Comparison of ENCODE assay signal across 8 mouse cellular contexts in the genomic region with DNA sequence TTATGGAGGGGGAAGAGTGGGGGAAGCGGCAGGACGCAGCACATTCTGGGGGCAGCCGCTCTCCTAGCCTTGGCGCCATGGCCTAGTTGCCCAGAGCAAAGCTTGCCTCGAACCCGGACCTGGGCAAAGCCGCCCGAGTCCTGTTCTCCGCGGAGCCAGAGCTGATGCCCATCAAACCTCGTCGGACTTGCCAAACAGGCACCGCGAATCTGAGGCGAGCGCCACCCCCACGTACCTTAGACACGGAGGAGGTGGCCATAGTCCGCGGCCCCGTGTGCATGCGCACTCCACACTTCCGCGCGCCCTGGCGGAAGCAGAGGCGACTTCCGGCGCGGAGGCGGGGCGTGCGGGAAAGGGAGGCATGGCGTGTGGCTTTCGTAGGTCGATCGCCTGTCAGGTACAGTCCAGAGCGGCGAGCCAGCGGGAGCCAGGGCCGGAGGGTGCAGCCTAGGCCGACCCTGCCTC. TPM values are rescaled to one million over a fixed set of nuclear protein-coding genes. Genes with fewer than 3 reads are reported as not detected.
DNase-seq lines count a peak whose midpoint lies in the region; ATAC-seq and TF ChIP-seq lines count a peak whose summit lies in the region.

Orc3 (minus strand) TSS at position 315 of the 465 bp plus-strand sequence.
Rars2 (plus strand) TSS at position 328 of the 465 bp plus-strand sequence.

- H3K9me3 ChIP-seq in embryonic facial prominence, embryonic 13.5 days = no peaks in the 10 kb centered on the region
- H3K9me3 ChIP-seq in limb, embryonic 13.5 days = no peaks in the 10 kb centered on the region
- H3K9me3 ChIP-seq in midbrain, embryonic 16.5 days (replicated peaks; ENCODE audit: control insufficient read depth, low read length, poor library complexity, severe bottlenecking) = no peaks in the 10 kb centered on the region

- H3K36me3 ChIP-seq in embryonic facial prominence, embryonic 13.5 days = peaks cover 7% of the 10 kb centered on the region
- H3K36me3 ChIP-seq in heart, adult 2 months (ENCODE audit: control insufficient read depth, insufficient read depth, low read length) = peaks cover 5% of the 10 kb centered on the region; the same call in 1 of the 2 replicates
- peaks cover 5% of the 10 kb centered on the region for H3K36me3 ChIP-seq in limb, embryonic 13.5 days
- peaks cover 2% of the 10 kb centered on the region for H3K36me3 ChIP-seq in midbrain, embryonic 16.5 days (ENCODE audit: control insufficient read depth, insufficient read depth, low read length)

- 0 out of 2 replicates have a peak, but pooled peaks have one; percentile 21 for TF ChIP-seq EP300 in heart, adult 2 months (IDR thresholded peaks at IDR 0.05; ENCODE audit: insufficient read depth, low read depth, low read length)

- peak; percentile 98 for ATAC-seq in embryonic facial prominence, embryonic 13.5 days (ENCODE audit: insufficient number of reproducible peaks, insufficient read depth, low FRiP score, low TSS enrichment, low read depth)
- ATAC-seq in limb, embryonic 13.5 days (ENCODE audit: low FRiP score, low read depth) = peak; percentile 98
- ATAC-seq in midbrain, embryonic 16.5 days = peak; percentile 99

- peak within 1 kb of the TSS; percentile 89 for H3K9ac ChIP-seq in embryonic facial prominence, embryonic 13.5 days
- H3K9ac ChIP-seq in heart, adult 2 months (ENCODE audit: low read depth, low read length) = peak within 1 kb of the TSS; percentile 93
- peak within 1 kb of the TSS; percentile 86 for H3K9ac ChIP-seq in limb, embryonic 13.5 days
- H3K9ac ChIP-seq in midbrain, embryonic 16.5 days (ENCODE audit: low read depth, low read length) = peak within 1 kb of the TSS; percentile 70

- peak; percentile 81 for TF ChIP-seq POLR2A in heart, adult 2 months (IDR thresholded peaks at IDR 0.05; ENCODE audit: insufficient read depth, low read depth, low read length)

- intact Hi-C loops in heart, adult 2 months (cut with DNase I) = loop anchor here (2.0 to 5.0 kb wide), 4 partner anchors 37 to 263 kb away; partner anchors contain the start of genes Akirin2 and Slc35a1

- H3K4me2 ChIP-seq in embryonic facial prominence, embryonic 13.5 days = peak within 1 kb of the TSS; percentile 72
- peak within 1 kb of the TSS; percentile 92 for H3K4me2 ChIP-seq in limb, embryonic 13.5 days (replicated peaks)
- H3K4me2 ChIP-seq in midbrain, embryonic 16.5 days (ENCODE audit: low read length) = peak within 1 kb of the TSS; percentile 98

- peak within 1 kb of the TSS; percentile 94 for H3K27ac ChIP-seq in embryonic facial prominence, embryonic 13.5 days
- H3K27ac ChIP-seq in heart, adult 2 months = peak within 1 kb of the TSS; percentile 82
- peak within 1 kb of the TSS; percentile 89 for H3K27ac ChIP-seq in limb, embryonic 13.5 days
- H3K27ac ChIP-seq in midbrain, embryonic 16.5 days (ENCODE audit: low read length) = peak within 1 kb of the TSS; percentile 84

- H3K27me3 ChIP-seq in embryonic facial prominence, embryonic 13.5 days = no peaks in the 10 kb centered on the region
- no peaks in the 10 kb centered on the region for H3K27me3 ChIP-seq in heart, adult 2 months (ENCODE audit: control insufficient read depth, insufficient read depth, low read length)
- H3K27me3 ChIP-seq in limb, embryonic 13.5 days = no peaks in the 10 kb centered on the region
- no peaks in the 10 kb centered on the region for H3K27me3 ChIP-seq in midbrain, embryonic 16.5 days (ENCODE audit: control insufficient read depth, insufficient read depth, low read depth, low read length)

- peaks cover 4% of the 10 kb centered on the region; the same call in 1 of the 2 replicates for H3K79me2 ChIP-seq in heart, adult 2 months (replicated peaks; ENCODE audit: control insufficient read depth, insufficient read depth, low read length)

- H3K4me3 ChIP-seq in embryonic facial prominence, embryonic 13.5 days = peak within 1 kb of the TSS; percentile 84
- peak within 1 kb of the TSS; percentile 98 for H3K4me3 ChIP-seq in heart, adult 2 months
- H3K4me3 ChIP-seq in limb, embryonic 13.5 days = peak within 1 kb of the TSS; percentile 85
- H3K4me3 ChIP-seq in midbrain, embryonic 16.5 days (ENCODE audit: low read depth, low read length) = peak within 1 kb of the TSS; percentile 67

- TF ChIP-seq CTCF in heart, adult 2 months (IDR thresholded peaks at IDR 0.05) = peak; percentile 48

- WGBS in embryonic facial prominence, embryonic 13.5 days = under 1% methylated on average over 42 of the region's 42 CpGs
- WGBS in heart, adult 2 months = under 1% methylated on average over 42 of the region's 42 CpGs
- under 1% methylated on average over 42 of the region's 42 CpGs for WGBS in limb, embryonic 13.5 days
- under 1% methylated on average over 40 of the region's 42 CpGs for WGBS in midbrain, embryonic 16.5 days

- peak; percentile 96 for DNase-seq in 3134 (ENCODE audit: extremely low read depth, insufficient read length, low spot score)
- peak; percentile 95 to 96 for DNase-seq in adrenal gland, postnatal 36 days
- DNase-seq in heart, adult 2 months = peak; percentile 94 to 95
- peak; percentile 92 to 93 for DNase-seq in kidney, adult 8-10 months
- peak; percentile 85 to 95 for DNase-seq in spleen, postnatal 10 days (ENCODE audit: low spot score in 2 of 2)

- H3K4me1 ChIP-seq in embryonic facial prominence, embryonic 13.5 days = peaks cover 23% of the 10 kb centered on the region
- H3K4me1 ChIP-seq in heart, adult 2 months (ENCODE audit: control insufficient read depth, insufficient read depth, low read length) = peaks cover 6% of the 10 kb centered on the region; the same call in 1 of the 2 replicates
- H3K4me1 ChIP-seq in limb, embryonic 13.5 days = peaks cover 21% of the 10 kb centered on the region
- peaks cover 24% of the 10 kb centered on the region for H3K4me1 ChIP-seq in midbrain, embryonic 16.5 days (ENCODE audit: control insufficient read depth, insufficient read depth, low read length)

RNA-seq across cellular contexts. Expression of gene Orc3, which starts in this region (rescaled TPM):
- total RNA-seq in adrenal gland, postnatal 36 days (2021) = 10 to 100 TPM; 58.0 to 61.2 TPM
- polyA plus RNA-seq in embryonic facial prominence, embryonic 13.5 days (2015; fragmentation: Nextera tagmentation; extraction: Ambion mirVana) = 91.3 and 102 TPM in 2 replicates
- 10 to 100 TPM; 28.5 to 34.3 TPM for total RNA-seq in heart, adult 2 months (2021)
- polyA plus RNA-seq in heart, adult 2 months (2012; rRNA removed) = 17.1 and 37.5 TPM in 2 replicates
- 97.2 and 98.4 TPM in 2 replicates for polyA plus RNA-seq in limb, embryonic 13.5 days (2015; fragmentation: Nextera tagmentation; extraction: Ambion mirVana)
- polyA plus RNA-seq in midbrain, embryonic 16.5 days (2015; fragmentation: Nextera tagmentation; extraction: Ambion mirVana) = 78.6 and 86.0 TPM in 2 replicates

RNA-seq across cellular contexts. Expression of gene Rars2, which starts in this region (rescaled TPM):
- 10 to 100 TPM; 38.7 to 39.3 TPM for total RNA-seq in adrenal gland, postnatal 36 days (2021)
- polyA plus RNA-seq in embryonic facial prominence, embryonic 13.5 days (2015; fragmentation: Nextera tagmentation; extraction: Ambion mirVana) = 68.0 and 72.1 TPM in 2 replicates
- total RNA-seq in heart, adult 2 months (2021) = 10 to 100 TPM; 23.6 to 24.9 TPM
- polyA plus RNA-seq in heart, adult 2 months (2012; rRNA removed) = 10.1 and 19.8 TPM in 2 replicates
- 66.0 and 67.5 TPM in 2 replicates for polyA plus RNA-seq in limb, embryonic 13.5 days (2015; fragmentation: Nextera tagmentation; extraction: Ambion mirVana)
- 50.4 and 59.3 TPM in 2 replicates for polyA plus RNA-seq in midbrain, embryonic 16.5 days (2015; fragmentation: Nextera tagmentation; extraction: Ambion mirVana)

Comparison
In these comparisons a context has a peak if more than half of its experiments do, and no peak if none do; other contexts are left out.
1. Peak in every context shown above with its lines: DNase-seq, ATAC-seq, H3K4me3 ChIP-seq and H3K27ac ChIP-seq.